Mouse (Mus musculus) gastrocnemius, adult 2 months (tissue): ENCODE data around the gene Neurod2. TPM values are rescaled to one million over a fixed set of nuclear protein-coding genes. Genes with fewer than 3 reads are reported as not detected.

Source experiments
- DNase-seq: peaks from one replicate; pipeline ENCODE4 v3.0.0; 2022
- H3K27ac ChIP-seq: fragments of 200-600 bp; 2 replicates; pipeline ENCODE4 v1.8.1; 2022; ENCODE audit warnings: mild to moderate bottlenecking
- H3K4me3 ChIP-seq: fragments of 200-600 bp; 2 replicates; pipeline ENCODE4 v1.8.1; 2022; ENCODE audit warnings: mild to moderate bottlenecking, moderate library complexity
- CTCF ChIP-seq: fragments of 200-600 bp; IDR thresholded peaks from 2 replicates; pipeline ENCODE4 v1.8.1; 2022; ENCODE audit warnings: antibody characterized with exemption, mild to moderate bottlenecking, moderate library complexity
- intact Hi-C: fragments of 180-260 bp; cut with DNase I; formaldehyde crosslinking; loops from one replicate; pipeline ENCODE4 v1.15.1; 2025
- total RNA-seq, 2 experiments: library from RNA; stranded (reverse); gene quantifications; 2 replicates each; pipeline ENCODE4 v1.2.3; 2021

Gene Neurod2
- total RNA-seq, 2 experiments from 2014 or later, result not detected

DNA sequence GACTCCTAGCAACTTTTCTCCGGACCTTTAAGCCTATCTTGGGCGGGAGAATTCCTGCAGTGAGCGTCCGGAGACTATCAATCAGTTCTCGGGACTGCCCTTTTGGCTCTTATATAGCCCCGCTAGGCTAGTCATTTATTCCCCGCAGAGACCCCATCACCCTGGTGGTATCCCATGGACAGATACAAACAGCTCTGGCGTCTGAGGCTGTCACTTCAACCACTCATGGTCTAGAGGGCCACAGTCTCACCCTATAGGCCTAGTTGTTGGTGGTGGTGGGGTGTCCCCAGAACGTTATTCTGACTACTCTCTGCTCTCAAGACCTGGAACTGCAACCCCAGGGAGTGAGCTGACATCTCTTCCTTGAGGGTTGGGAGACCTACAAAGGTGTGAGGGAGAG lies 19.9 kb upstream of the Neurod2 start:
- TF ChIP-seq CTCF, result no peak
- no peak overlapping the region for H3K4me3 ChIP-seq
- DNase-seq, result no peak
- H3K27ac ChIP-seq, result no peak overlapping the region
- intact Hi-C loops, result loop anchor here (10.0 kb wide), 1 partner anchor 245 kb away; the partner anchor contains the start of gene Lrrc3c

DNA sequence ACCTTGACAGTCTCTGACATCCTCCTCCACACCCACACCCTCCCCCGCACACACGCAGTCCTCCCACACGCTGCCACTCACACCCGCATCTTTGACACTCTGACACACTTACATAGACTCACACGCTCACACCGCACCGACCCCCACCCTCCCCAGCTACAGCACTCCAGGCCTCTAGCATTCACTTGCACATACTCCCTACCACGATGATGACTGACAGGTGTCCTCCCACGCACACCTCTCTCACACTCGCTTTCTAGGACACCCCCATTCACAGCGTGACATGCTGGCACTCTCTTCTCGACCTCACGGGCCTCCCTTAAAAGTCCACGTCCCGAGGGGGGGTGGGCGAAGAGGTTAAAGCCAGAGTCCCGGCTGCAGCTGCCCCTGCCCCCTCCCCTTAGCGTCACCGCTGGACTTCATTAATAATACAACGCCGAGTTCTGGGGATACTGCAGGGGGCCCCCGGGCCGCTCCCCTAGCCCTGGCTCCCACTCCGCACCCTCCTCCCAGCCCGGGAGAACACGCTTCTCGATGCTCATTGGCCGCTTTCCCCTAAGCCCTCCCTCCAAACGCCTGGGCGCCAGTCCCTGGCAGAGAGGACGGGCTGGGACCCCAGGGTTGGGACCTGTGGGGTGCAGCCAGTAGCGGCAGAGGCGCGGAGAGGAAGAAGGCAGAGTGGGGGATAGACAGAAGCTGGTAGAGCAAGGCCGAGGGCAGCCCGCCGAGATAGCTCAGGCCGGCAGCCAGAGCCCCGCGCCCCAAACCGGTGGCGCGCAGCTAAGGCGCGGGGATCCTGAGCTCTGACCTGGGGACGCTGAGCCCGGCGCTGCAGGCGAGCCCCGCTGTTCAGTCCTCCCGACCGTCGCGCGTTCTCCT lies 18.9 kb upstream of the Neurod2 start, which contains the start of gene Ppp1r1b:
Gene Ppp1r1b (plus strand): TSS at position 322 of the 879 bp plus-strand sequence.
- DNase-seq, result peak; percentile 62
- H3K27ac ChIP-seq, result no peak within 1 kb of the TSS
- intact Hi-C loops, result loop anchor here (10.0 kb wide), 1 partner anchor 246 kb away; the partner anchor contains the start of gene Lrrc3c
- TF ChIP-seq CTCF, result no peak
- peak within 1 kb of the TSS; percentile 75 for H3K4me3 ChIP-seq

DNA sequence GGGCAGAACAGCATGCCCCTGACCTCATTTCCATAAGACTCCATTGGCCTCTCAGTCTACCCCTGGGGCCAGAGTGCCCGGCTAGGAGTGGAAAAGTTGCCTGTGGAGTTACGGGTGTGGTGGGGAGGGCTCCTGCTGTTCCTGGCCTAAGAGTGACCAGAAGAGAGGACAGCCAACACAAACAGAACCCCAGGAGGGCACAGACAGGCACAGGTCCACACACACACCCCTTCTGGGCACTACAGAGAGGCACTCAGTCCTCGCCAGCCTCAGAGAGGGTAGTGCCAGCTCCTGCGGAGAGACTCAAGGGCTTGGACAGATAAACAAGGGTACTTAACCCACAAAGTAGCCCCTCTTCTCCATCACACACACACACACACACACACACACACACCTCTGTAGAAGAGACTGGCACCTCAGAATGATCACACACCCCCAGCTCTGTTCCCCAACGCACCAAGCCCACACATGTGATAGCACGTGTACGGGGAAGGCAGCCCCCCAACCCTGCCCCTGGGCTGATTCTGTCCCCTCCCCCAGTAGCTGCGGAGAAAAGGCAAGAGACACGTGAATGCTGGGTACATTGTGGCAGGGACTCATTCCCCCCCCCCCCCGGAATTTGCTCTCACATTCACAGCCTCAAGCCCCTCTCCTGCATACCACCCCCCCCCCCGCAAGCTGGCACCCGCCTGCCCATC lies 18.1 kb upstream of the Neurod2 start:
- H3K27ac ChIP-seq, result no peak overlapping the region
- intact Hi-C loops, result loop anchor here (10.0 kb wide), 1 partner anchor 247 kb away; the partner anchor contains the start of gene Lrrc3c
- no peak for DNase-seq
- no peak overlapping the region for H3K4me3 ChIP-seq
- TF ChIP-seq CTCF, result no peak

DNA sequence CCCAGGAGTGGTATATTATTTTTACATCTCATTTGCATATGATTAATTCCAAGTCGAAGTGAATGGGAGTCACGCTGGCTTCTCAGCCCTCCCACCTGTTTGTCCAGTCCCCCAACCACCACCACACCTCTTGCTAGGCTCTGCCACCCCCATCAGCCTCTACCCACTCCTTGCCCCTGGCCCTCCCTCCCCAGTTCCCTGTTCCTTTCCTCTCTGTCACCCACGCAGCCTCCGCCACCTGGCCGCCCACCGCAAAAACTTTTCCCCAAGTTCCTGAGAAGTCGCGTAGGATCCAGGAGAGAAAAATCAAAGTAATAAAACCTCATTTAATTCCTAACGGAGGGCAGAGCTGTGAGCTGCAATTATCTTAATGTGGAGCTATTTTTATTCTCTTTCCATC lies 16.7 kb upstream of the Neurod2 start:
- no peak for TF ChIP-seq CTCF
- intact Hi-C loops, result loop anchor here (10.0 kb wide), 1 partner anchor 249 kb away; the partner anchor contains the start of gene Lrrc3c
- DNase-seq, result no peak
- Histone ChIP-seq H3K4me3 (no peak overlapping the region), H3K27ac (no peak overlapping the region)

DNA sequence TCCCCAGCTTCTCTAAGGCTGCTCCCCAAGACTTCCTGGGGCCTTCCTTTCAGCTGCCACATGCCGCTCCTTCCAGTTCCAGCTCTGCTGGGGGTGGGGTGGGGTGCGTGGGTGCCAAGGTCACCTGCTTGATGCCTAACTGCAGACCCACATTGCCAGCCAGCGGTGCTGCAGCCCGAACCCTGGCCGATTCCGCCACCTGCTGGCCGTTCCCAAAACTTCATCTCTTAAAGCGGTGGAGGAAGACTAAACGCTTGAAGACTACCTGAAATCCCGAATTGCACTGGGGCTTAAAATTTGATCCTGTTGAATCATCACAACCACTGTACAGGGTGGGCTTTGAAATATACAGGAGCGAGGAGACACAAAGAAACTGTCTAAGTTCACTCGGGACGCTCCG lies 15.8 kb upstream of the Neurod2 start:
- DNase-seq, result peak; percentile 81
- intact Hi-C loops, result loop anchor here (2.0 to 10.0 kb wide), 2 partner anchors 80 to 250 kb away; partner anchors contain the start of gene Lrrc3c
- peak overlapping the region; percentile 50 for H3K4me3 ChIP-seq
- H3K27ac ChIP-seq, result no peak overlapping the region
- peak; percentile 84 for TF ChIP-seq CTCF

DNA sequence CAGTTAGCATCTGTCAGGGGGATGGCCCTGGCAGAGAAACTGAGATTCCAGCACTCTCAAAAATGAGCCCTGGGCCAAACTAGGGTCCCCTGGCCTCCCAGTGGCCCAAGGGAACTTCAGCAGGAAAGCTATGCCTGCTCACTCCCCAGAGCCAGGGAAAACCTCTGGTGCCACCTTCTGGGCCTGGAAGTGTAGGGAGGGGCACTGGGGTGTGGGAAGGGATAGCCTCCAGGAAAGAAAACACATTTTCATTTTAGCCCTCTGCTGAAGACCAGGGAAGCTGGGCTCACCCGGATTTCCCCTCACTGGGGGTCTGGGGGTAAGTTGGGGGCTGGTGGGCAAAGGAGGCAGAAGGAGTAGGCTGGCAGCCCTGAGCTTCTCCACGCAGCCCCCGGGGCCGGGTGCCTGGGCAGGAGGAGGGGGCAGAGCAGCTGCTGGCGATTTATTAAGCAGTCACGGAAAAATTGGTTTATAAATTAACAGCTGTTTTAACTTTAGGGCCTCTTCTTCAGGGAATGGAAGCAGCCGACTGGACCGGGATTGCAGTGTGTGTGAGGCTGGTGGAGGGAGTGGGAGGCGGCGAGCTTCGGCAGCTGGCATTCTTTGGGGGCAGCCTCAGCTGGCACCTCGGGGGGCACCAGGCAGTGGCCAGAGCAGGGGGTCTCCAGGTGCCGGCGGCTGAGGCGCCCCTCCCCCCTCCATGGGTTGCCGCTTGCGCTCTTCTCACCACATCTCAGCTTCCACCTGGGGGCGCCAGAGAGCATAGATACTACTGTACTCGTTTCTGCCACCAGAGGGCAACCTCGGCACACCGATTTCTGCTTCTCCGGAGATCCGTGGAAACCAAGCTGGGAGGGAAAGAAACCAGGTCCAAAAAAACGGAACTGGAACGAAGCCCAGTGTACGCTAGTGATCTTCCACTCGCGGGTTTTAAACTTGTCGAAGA lies 12.8 kb upstream of the Neurod2 start:
- TF ChIP-seq CTCF, result no peak
- peak; percentile 89 for DNase-seq
- intact Hi-C loops, result loop anchor here (1.0 to 10.0 kb wide), 4 partner anchors 49 to 253 kb away; partner anchors contain the start of gene Lrrc3c
- Histone ChIP-seq H3K27ac (no peak overlapping the region), H3K4me3 (peak overlapping the region; percentile 65)

DNA sequence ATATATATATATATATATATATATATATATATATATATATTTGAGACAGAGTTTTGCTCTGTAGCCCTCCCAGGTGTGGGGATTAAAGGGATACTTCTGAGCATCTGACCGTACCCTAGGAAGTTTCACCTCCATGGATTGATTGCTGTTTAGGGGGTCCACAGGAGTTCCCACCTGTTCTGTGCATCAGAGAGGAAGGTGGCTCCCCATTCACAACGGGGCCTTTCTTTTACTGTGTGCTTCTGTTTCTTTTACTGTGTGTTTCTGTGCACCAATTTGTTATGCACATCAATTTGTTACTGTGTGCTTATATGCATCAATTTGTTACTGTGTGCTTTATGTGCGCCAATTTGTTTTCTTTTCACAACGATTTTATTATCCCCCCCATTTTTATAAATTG lies 11.7 kb upstream of the Neurod2 start:
- TF ChIP-seq CTCF, result no peak
- H3K4me3 ChIP-seq, result no peak overlapping the region
- DNase-seq, result no peak
- no peak overlapping the region for H3K27ac ChIP-seq
- intact Hi-C loops, result loop anchor here (5.0 to 10.0 kb wide), 2 partner anchors 116 to 254 kb away; partner anchors contain the start of gene Lrrc3c

DNA sequence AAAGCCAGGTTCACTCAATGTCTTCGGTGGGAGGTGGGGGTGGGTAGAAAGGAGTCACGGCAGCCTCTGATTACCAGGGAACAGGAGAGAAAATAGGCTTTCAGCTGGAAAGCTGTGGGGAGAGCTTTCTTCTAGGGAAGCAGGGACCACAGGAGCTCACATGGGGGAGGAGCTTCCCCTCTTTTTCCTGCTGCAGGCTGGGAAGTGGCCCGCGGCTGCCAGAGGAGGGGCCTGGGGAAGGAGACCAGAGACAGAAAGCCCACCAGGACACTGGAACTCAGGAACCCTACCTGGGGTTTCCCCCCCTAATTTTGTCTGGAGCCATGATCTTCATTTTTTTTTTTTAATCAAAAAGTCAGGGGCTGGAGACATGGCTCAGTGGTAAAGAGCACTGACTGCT lies 11.1 kb upstream of the Neurod2 start:
- DNase-seq, result no peak
- Histone ChIP-seq H3K27ac (no peak overlapping the region), H3K4me3 (no peak overlapping the region)
- no peak for TF ChIP-seq CTCF
- intact Hi-C loops, result loop anchor here (5.0 to 10.0 kb wide), 2 partner anchors 117 to 254 kb away; partner anchors contain the start of gene Lrrc3c

DNA sequence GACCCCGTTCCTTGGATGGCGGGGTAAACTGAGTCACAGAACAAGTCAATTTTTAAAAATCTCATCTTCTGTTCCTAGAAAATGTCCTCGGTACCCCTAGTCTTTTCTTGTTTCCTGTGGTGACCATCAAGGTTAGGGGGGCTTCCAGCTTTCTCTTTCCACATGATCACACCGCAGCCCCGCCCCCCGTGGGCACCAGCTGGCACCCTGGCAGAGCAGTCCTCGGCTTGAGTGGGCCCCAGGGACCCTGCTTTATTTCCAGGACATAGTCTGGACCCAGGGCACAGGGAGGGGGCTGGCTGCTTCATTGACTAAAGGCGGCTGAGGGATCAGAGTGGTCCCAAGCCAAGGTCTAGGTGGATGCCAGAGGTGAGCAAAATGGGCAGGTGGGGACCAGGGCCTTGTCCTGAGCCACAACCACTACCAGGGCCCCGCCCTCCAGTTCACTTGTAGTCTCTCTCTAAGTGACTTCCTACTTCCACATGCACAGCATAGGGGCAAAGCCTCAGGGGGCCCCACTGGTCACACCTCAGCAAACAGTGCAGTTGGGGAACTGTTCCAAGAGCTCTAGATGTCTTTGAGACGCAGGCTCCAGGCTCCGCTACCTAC lies 10.3 kb upstream of the Neurod2 start:
- intact Hi-C loops, result loop anchor here (5.0 to 10.0 kb wide), 2 partner anchors 118 to 255 kb away; partner anchors contain the start of gene Lrrc3c
- TF ChIP-seq CTCF, result no peak
- Histone ChIP-seq H3K4me3 (peak overlapping the region; percentile 78), H3K27ac (no peak overlapping the region)
- no peak for DNase-seq

DNA sequence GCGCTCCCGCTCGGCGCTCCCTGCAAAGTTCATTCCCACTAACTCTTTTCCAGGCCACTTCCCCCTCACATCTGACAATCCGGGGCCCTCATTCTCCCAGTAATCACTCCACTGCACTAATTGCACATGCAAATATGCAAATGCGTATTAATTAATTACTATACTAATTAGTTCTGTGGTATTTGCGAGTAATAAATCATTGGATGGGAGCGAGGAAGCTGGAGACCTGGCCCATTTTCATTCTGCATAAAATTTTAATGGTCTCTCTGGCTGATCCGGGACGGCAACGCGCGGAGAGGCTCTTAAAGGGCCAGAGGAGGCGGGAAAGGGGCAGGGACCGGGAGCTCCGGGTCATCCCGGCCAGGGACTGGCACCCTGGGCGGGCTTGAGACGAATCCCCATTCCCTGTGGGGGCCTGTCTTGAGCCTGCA lies 9.6 kb upstream of the Neurod2 start:
- H3K4me3 ChIP-seq, result peak overlapping the region; percentile 78
- no peak for TF ChIP-seq CTCF
- intact Hi-C loops, result no loop called here
- H3K27ac ChIP-seq, result no peak overlapping the region
- no peak for DNase-seq

DNA sequence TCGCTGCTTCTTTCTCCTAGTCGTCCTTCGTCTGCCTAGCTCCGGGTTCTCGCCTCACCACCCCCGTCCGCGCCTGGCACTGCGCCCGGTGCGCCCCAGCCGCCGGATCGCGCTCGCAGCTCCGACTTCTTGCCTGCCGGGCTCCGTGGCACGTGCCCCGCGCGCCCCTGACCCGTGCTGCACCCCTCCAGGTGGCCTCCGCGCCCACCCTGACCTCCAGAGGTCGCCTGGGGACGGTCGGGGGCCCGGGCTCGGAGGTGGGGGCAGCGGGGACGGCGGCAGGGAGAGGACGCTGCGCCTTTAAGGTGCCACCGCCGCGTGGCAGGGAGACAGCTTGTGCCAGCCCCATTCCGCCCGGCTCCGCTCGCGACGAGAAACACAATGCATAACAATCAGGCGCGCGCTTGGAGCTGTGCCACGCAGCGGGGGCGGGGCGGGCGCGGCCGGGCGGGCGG lies 9.1 kb upstream of the Neurod2 start:
- Histone ChIP-seq H3K27ac (peak overlapping the region; percentile 24; the same call in 1 of the 2 replicates), H3K4me3 (peak overlapping the region; percentile 78)
- peak; percentile 58 for DNase-seq
- intact Hi-C loops, result no loop called here
- no peak for TF ChIP-seq CTCF
